ENCODE assay signal across 8 mouse cellular contexts in genomic region chr10:82630497-82630896, GRCm38 (mm10). TPM values are rescaled to one million over a fixed set of nuclear protein-coding genes. Genes with fewer than 3 reads are reported as not detected.
A peak's percentile ranks its signal among the peaks of the same experiment; 100 is the strongest.
DNase-seq lines count a peak whose midpoint lies in the region; ATAC-seq and TF ChIP-seq lines count a peak whose summit lies in the region.

No protein-coding gene starts in this region.

- H3K27me3 ChIP-seq in thymus, adult 2 months (ENCODE audit: control insufficient read depth, insufficient read depth, low read length) = no peaks in the 10 kb centered on the region
- H3K27me3 ChIP-seq in liver, embryonic 12.5 days (replicated peaks) = no peaks in the 10 kb centered on the region
- H3K27me3 ChIP-seq in stomach, embryonic 16.5 days (ENCODE audit: control insufficient read depth, insufficient read depth, low read length) = no peaks in the 10 kb centered on the region

- H3K9ac ChIP-seq in liver, embryonic 12.5 days = peak overlapping the region; percentile 84
- H3K9ac ChIP-seq in stomach, embryonic 16.5 days (ENCODE audit: low read length) = peak overlapping the region; percentile 91

- H3K36me3 ChIP-seq in thymus, adult 2 months (ENCODE audit: control insufficient read depth, insufficient read depth, low read length) = no peaks in the 10 kb centered on the region
- H3K36me3 ChIP-seq in liver, embryonic 12.5 days = peaks cover 39% of the 10 kb centered on the region
- peaks cover 4% of the 10 kb centered on the region; the same call in 1 of the 2 replicates for H3K36me3 ChIP-seq in stomach, embryonic 16.5 days (ENCODE audit: control insufficient read depth, insufficient read depth, low read length)

- H3K9me3 ChIP-seq in liver, embryonic 12.5 days (replicated peaks) = no peaks in the 10 kb centered on the region
- H3K9me3 ChIP-seq in stomach, embryonic 16.5 days (replicated peaks; ENCODE audit: control insufficient read depth, low read length) = no peaks in the 10 kb centered on the region

- peak overlapping the region; percentile 79 for H3K4me2 ChIP-seq in liver, embryonic 12.5 days
- H3K4me2 ChIP-seq in stomach, embryonic 16.5 days (ENCODE audit: low read depth, low read length) = peak overlapping the region; percentile 83

- no peak for ATAC-seq in CD4-positive, CD25-positive, alpha-beta regulatory T cell, adult 4 months
- no peak for ATAC-seq in liver, embryonic 12.5 days
- ATAC-seq in stomach, embryonic 16.5 days (ENCODE audit: insufficient read depth, low FRiP score) = no peak

- no peak overlapping the region for H3K27ac ChIP-seq in thymus, adult 2 months (ENCODE audit: control insufficient read depth, insufficient read depth, low read length)
- H3K27ac ChIP-seq in liver, embryonic 12.5 days = peak overlapping the region; percentile 78; the same call in 1 of the 2 replicates
- peak overlapping the region; percentile 82; the same call in 1 of the 2 replicates for H3K27ac ChIP-seq in stomach, embryonic 16.5 days (ENCODE audit: low read length)

- H3K4me3 ChIP-seq in thymus, adult 2 months (ENCODE audit: control insufficient read depth, insufficient read depth, low read length) = peak overlapping the region; percentile 63; the same call in 1 of the 2 replicates
- peak overlapping the region; percentile 83 for H3K4me3 ChIP-seq in liver, embryonic 12.5 days
- peak overlapping the region; percentile 90 for H3K4me3 ChIP-seq in stomach, embryonic 16.5 days (replicated peaks; ENCODE audit: low read length)

- no peak for TF ChIP-seq CTCF in thymus, adult 2 months (IDR thresholded peaks at IDR 0.05; ENCODE audit: borderline replicate concordance, control insufficient read depth, extremely low read depth, insufficient read depth, low read length, poor library complexity)

- 33% methylated on average over 7 of the region's 7 CpGs for WGBS in thymus, adult 2 months
- 14% methylated on average over 7 of the region's 7 CpGs for WGBS in liver, embryonic 12.5 days (ENCODE audit: insufficient replicate concordance)
- WGBS in stomach, embryonic 16.5 days = 12% methylated on average over 7 of the region's 7 CpGs

- no peak for TF ChIP-seq POLR2A in thymus, adult 2 months (IDR thresholded peaks at IDR 0.05; ENCODE audit: control insufficient read depth, extremely low read depth, insufficient read depth, low read length, poor library complexity)

- H3K4me1 ChIP-seq in thymus, adult 2 months (replicated peaks; ENCODE audit: control insufficient read depth, insufficient read depth, low read length) = peaks cover 17% of the 10 kb centered on the region
- peaks cover 25% of the 10 kb centered on the region for H3K4me1 ChIP-seq in liver, embryonic 12.5 days
- peaks cover 9% of the 10 kb centered on the region for H3K4me1 ChIP-seq in stomach, embryonic 16.5 days (ENCODE audit: control insufficient read depth, insufficient read depth, low read length)

- peak; percentile 39 for DNase-seq in CD4-positive, CD25-positive, alpha-beta regulatory T cell, adult 2 months (ENCODE audit: low read depth, low spot score)
- DNase-seq in thymus, adult 2 months = no peak
- no peak for DNase-seq in thymus, postnatal 14 days
- no peak for DNase-seq in cerebellum, adult 18-20 months
- DNase-seq in spleen, postnatal 4 days (ENCODE audit: low spot score in 2 of 2) = no peak

RNA-seq across cellular contexts. Expression of gene Tdg, which starts 0.9 kb away (rescaled TPM):
- 10 to 100 TPM; 23.4 to 40.3 TPM for polyA plus RNA-seq in CD4-positive, CD25-positive, alpha-beta regulatory T cell, adult 4 months (2017; shearing (Covaris generic))
- polyA plus RNA-seq in thymus, adult 2 months (2012; rRNA removed) = 49.9 and 51.5 TPM in 2 replicates
- 74.1 and 79.9 TPM in 2 replicates for polyA plus RNA-seq in liver, embryonic 12.5 days (2016; fragmentation: Nextera tagmentation; extraction: Ambion mirVana)
- polyA plus RNA-seq in stomach, embryonic 16.5 days (2015; fragmentation: Nextera tagmentation; extraction: Ambion mirVana) = 105 and 111 TPM in 2 replicates

RNA-seq across cellular contexts. Expression of gene 1190007I07Rik, which starts 7.5 kb away (rescaled TPM):
- 10 to 100 TPM; 22.2 to 27.0 TPM for polyA plus RNA-seq in CD4-positive, CD25-positive, alpha-beta regulatory T cell, adult 4 months (2017; shearing (Covaris generic))
- 56.9 and 67.7 TPM in 2 replicates for polyA plus RNA-seq in thymus, adult 2 months (2012; rRNA removed)
- 55.1 and 58.8 TPM in 2 replicates for polyA plus RNA-seq in liver, embryonic 12.5 days (2016; fragmentation: Nextera tagmentation; extraction: Ambion mirVana)
- polyA plus RNA-seq in stomach, embryonic 16.5 days (2015; fragmentation: Nextera tagmentation; extraction: Ambion mirVana) = 36.2 and 42.1 TPM in 2 replicates

RNA-seq across cellular contexts. Expression of gene Glt8d2, which starts 60.0 kb away (rescaled TPM):
- polyA plus RNA-seq in CD4-positive, CD25-positive, alpha-beta regulatory T cell, adult 4 months (2017; shearing (Covaris generic)) = 1 to 10 TPM; 2.1 to 2.9 TPM
- polyA plus RNA-seq in thymus, adult 2 months (2012; rRNA removed) = 7.9 and 8.9 TPM in 2 replicates
- 0.44 and 0.74 TPM in 2 replicates for polyA plus RNA-seq in liver, embryonic 12.5 days (2016; fragmentation: Nextera tagmentation; extraction: Ambion mirVana)
- 9.1 and 9.7 TPM in 2 replicates for polyA plus RNA-seq in stomach, embryonic 16.5 days (2015; fragmentation: Nextera tagmentation; extraction: Ambion mirVana)
